Comparison of ENCODE assay signal across 10 mouse cellular contexts in the genomic region with DNA sequence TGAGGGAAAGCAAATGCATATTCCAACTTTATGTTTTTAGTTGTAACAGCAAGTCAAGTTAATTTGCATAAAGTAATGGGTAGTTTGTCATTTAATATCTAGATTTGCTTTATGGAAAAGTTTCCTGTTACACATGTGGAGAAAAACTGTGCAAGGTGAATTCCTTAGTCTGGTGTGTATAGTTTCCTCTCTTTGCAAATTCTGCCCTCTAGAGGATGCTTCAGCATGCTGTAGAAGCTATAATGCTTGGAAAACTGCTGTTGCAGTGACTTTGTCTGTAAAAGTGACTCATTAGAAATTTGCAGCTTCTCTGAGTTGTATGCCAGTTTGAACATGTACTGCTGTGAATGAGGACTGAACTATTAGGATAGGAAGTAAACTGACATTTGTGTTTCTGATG. TPM values are rescaled to one million over a fixed set of nuclear protein-coding genes. Genes with fewer than 3 reads are reported as not detected.
A peak's percentile ranks its signal among the peaks of the same experiment; 100 is the strongest.
DNase-seq lines count a peak whose midpoint lies in the region; ATAC-seq and TF ChIP-seq lines count a peak whose summit lies in the region.
"Had no signal": no experiment of that assay in that cellular context is flagged by ENCODE, and none has a peak within 500 bp of the region (broad histone marks: within the 10 kb centered on the region; RNA-seq: fewer than 3 reads in every experiment).

No protein-coding gene starts in this region.

- peak; percentile 82 for TF ChIP-seq CTCF in layer of hippocampus, adult 2 months (conservative IDR thresholded peaks at IDR 0.05)

- peak; percentile 61; the same call in 1 of the 2 replicates for ATAC-seq in forebrain, embryonic 13.5 days
- ATAC-seq in forebrain, embryonic 12.5 days (ENCODE audit: low FRiP score) = no peak
- peak; percentile 55; the same call in 1 of the 2 replicates for ATAC-seq in megakaryocyte progenitor cell, adult 5-6 weeks (replicated peaks; ENCODE audit: poor library complexity)

- H3K27ac ChIP-seq in forebrain, embryonic 13.5 days = no peak overlapping the region
- H3K27ac ChIP-seq in forebrain, embryonic 12.5 days = no peak overlapping the region
- H3K27ac ChIP-seq in layer of hippocampus, adult 2 months = no peak overlapping the region
- H3K27ac ChIP-seq: hindbrain, embryonic 15.5 days; limb, embryonic 13.5 days had no signal

- H3K4me3 ChIP-seq in forebrain, embryonic 13.5 days = no peak overlapping the region
- no peak overlapping the region for H3K4me3 ChIP-seq in forebrain, embryonic 12.5 days (replicated peaks)
- no peak overlapping the region for H3K4me3 ChIP-seq in layer of hippocampus, adult 2 months
- H3K4me3 ChIP-seq: hindbrain, embryonic 15.5 days; limb, embryonic 13.5 days had no signal

- H3K4me1 ChIP-seq in forebrain, embryonic 13.5 days = peaks cover under 1% of the 10 kb centered on the region; the same call in 1 of the 2 replicates
- H3K4me1 ChIP-seq in forebrain, embryonic 12.5 days = no peaks in the 10 kb centered on the region
- H3K4me1 ChIP-seq: hindbrain, embryonic 15.5 days; limb, embryonic 13.5 days had no signal

- H3K4me2 ChIP-seq in forebrain, embryonic 13.5 days = no peak overlapping the region
- no peak overlapping the region for H3K4me2 ChIP-seq in forebrain, embryonic 12.5 days
- H3K4me2 ChIP-seq: hindbrain, embryonic 15.5 days; limb, embryonic 13.5 days had no signal

- H3K9ac ChIP-seq in forebrain, embryonic 13.5 days = no peak overlapping the region
- no peak overlapping the region for H3K9ac ChIP-seq in forebrain, embryonic 12.5 days
- H3K9ac ChIP-seq: hindbrain, embryonic 15.5 days; limb, embryonic 13.5 days had no signal

- DNase-seq in layer of hippocampus, adult 2 months (ENCODE audit: low spot score in 2 of 2) = peak; percentile 12 to 16
- no peak for DNase-seq in layer of hippocampus, adult 9-10 months (ENCODE audit: low spot score)
- DNase-seq in MN1 (ENCODE audit: low spot score) = peak; percentile 9
- DNase-seq in cerebellum, adult 11 months = no peak
- DNase-seq in heart, adult 8-10 months (ENCODE audit: low spot score) = no peak

- H3K36me3 ChIP-seq in forebrain, embryonic 13.5 days (ENCODE audit: poor library complexity, severe bottlenecking) = peaks cover 14% of the 10 kb centered on the region
- H3K36me3 ChIP-seq in forebrain, embryonic 12.5 days (replicated peaks) = peaks cover 12% of the 10 kb centered on the region

- no peaks in the 10 kb centered on the region for H3K27me3 ChIP-seq in forebrain, embryonic 13.5 days
- no peaks in the 10 kb centered on the region for H3K27me3 ChIP-seq in forebrain, embryonic 12.5 days
- H3K27me3 ChIP-seq: hindbrain, embryonic 15.5 days; limb, embryonic 13.5 days had no signal

- no peaks in the 10 kb centered on the region for H3K9me3 ChIP-seq in forebrain, embryonic 13.5 days (replicated peaks)
- H3K9me3 ChIP-seq in forebrain, embryonic 12.5 days = no peaks in the 10 kb centered on the region
- H3K9me3 ChIP-seq: hindbrain, embryonic 15.5 days; limb, embryonic 13.5 days had no signal

RNA-seq across cellular contexts. Expression of gene Cyp2j13, which starts 54.5 kb away (rescaled TPM):
- 0.14 TPM in 1 of 2 replicates, not detected in the other for polyA plus RNA-seq in forebrain, embryonic 13.5 days (2015; fragmentation: Nextera tagmentation; extraction: Ambion mirVana)
- not detected in 2 replicates for polyA plus RNA-seq in forebrain, embryonic 12.5 days (2016; fragmentation: Nextera tagmentation; extraction: Ambion mirVana)
- total RNA-seq in layer of hippocampus, adult 2 months (2021) = 1 to 10 TPM; 1.6 to 2.2 TPM
- not detected in 2 replicates for total RNA-seq in megakaryocyte progenitor cell, adult 5-6 weeks (2015)
- not detected in 2 replicates for total RNA-seq in megakaryocyte progenitor cell, adult 5-6 weeks (2017)
- total RNA-seq in heart, adult 8-10 months (2022) = not detected

RNA-seq across cellular contexts. Expression of gene Hook1, which starts 55.8 kb away (rescaled TPM):
- polyA plus RNA-seq in forebrain, embryonic 13.5 days (2015; fragmentation: Nextera tagmentation; extraction: Ambion mirVana) = 33.9 and 43.8 TPM in 2 replicates
- polyA plus RNA-seq in forebrain, embryonic 12.5 days (2016; fragmentation: Nextera tagmentation; extraction: Ambion mirVana) = 50.8 and 51.3 TPM in 2 replicates
- total RNA-seq in layer of hippocampus, adult 2 months (2021) = 10 to 100 TPM; 64.2 to 65.8 TPM
- total RNA-seq in megakaryocyte progenitor cell, adult 5-6 weeks (2015) = 12.1 and 17.9 TPM in 2 replicates
- total RNA-seq in megakaryocyte progenitor cell, adult 5-6 weeks (2017) = 15.2 and 27.0 TPM in 2 replicates
- total RNA-seq in heart, adult 8-10 months (2022) = 10 to 100 TPM in 3 of 4 experiments, 1 to 10 TPM in 1; 9.3 to 14.1 (median 11.8) TPM

Comparison
In these comparisons a context has a peak if more than half of its experiments do, and no peak if none do; other contexts are left out.
1. DNase-seq: peak in layer of hippocampus, adult 2 months (2 of 2) and MN1 (single experiment); none in layer of hippocampus, adult 9-10 months (single experiment), cerebellum, adult 11 months (single experiment) and heart, adult 8-10 months (single experiment).